Mouse (Mus musculus): ENCODE data around the gene Gm5269. TPM values are rescaled to one million over a fixed set of nuclear protein-coding genes. Genes with fewer than 3 reads are reported as not detected.

The Gm5269 gene
- polyA plus RNA-seq, 1 experiment from 2014 or later = not detected

DNA sequence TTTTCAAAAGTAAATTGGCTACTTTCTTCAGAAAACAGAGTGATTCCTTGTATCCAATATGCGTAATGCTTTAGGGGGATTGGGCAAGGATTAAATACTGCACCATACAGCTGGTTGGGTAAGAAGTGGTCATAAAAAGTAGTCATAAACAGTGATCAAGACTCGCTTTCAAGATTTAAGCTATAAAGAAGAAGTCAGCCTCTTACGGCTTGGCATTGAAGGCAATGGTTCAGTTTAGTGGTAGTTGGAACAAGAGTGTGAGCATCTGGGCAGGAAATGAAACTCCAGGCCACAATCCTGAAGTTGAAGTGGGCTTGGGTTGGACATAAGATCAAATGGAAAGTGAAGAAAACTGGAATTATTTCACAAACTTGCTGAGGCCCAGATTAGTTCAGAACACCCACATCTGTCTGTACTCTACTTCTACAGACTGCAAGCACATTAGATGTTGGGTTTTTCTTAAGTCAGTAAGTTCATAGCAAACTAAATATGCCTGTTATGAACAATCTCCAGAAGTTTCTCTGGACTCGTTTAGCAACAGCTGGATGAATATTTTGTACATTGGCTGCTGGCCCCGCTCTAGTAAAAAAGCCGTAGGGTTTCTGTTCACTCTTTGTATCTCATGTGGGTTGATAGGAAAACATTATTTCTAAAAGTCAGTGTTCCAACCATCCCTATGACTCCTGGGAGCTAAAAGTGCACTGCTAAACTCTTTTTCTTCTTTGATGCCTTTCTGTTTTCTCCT lies 4.3 kb upstream of the Gm5269 start:
- Histone ChIP-seq H3K9me3 (ENCODE audit: control insufficient read depth, low read length) (no peaks in the 10 kb centered on the region), H3K4me3 (ENCODE audit: low read depth, low read length) (no peak overlapping the region), H3K4me1 (ENCODE audit: control insufficient read depth, insufficient read depth, low read length) (no peaks in the 10 kb centered on the region), H3K27me3 (replicated peaks; ENCODE audit: control insufficient read depth, insufficient read depth, low read length) (no peaks in the 10 kb centered on the region), H3K27ac (replicated peaks; ENCODE audit: low read depth, low read length) (no peak overlapping the region), H3K36me3 (ENCODE audit: control insufficient read depth, insufficient read depth, low read length) (no peaks in the 10 kb centered on the region), H3K9ac (ENCODE audit: low read depth, low read length) (no peak overlapping the region), H3K4me2 (ENCODE audit: low read depth, low read length) (no peak overlapping the region)
- WGBS = 84% methylated on average over 6 of the region's 6 CpGs
- ATAC-seq (ENCODE audit: low read depth) = no peak
- DNase-seq (ENCODE audit: low spot score) = no peak

DNA sequence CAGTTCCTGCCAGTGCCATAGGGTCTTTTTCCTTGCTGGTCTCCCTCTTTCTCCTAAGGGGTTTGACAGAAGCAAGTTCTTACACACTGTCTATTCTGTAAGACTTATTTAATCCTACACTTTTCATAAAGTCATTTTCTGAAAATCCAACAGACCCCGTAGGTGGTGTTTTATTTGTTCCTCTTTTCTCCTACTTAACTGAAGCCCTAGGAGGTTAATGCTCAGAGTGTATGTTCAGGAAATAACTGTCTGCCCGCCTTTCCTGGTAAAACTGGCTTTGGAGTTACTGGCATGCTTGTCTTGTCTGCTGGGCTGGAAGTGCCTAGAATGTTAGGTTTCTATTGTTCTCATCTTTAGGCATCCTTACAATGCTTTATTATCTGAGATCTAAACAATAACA lies 1.9 kb upstream of the Gm5269 start:
- no peak for DNase-seq (ENCODE audit: low spot score)
- 67% methylated on average over 2 of the region's 2 CpGs for WGBS
- H3K27ac ChIP-seq (replicated peaks; ENCODE audit: low read depth, low read length) = no peak overlapping the region
- H3K36me3 ChIP-seq (ENCODE audit: control insufficient read depth, insufficient read depth, low read length) = no peaks in the 10 kb centered on the region
- no peaks in the 10 kb centered on the region for H3K9me3 ChIP-seq (ENCODE audit: control insufficient read depth, low read length)
- H3K4me2 ChIP-seq (ENCODE audit: low read depth, low read length) = no peak overlapping the region
- no peaks in the 10 kb centered on the region for H3K4me1 ChIP-seq (ENCODE audit: control insufficient read depth, insufficient read depth, low read length)
- H3K9ac ChIP-seq (ENCODE audit: low read depth, low read length) = no peak overlapping the region
- ATAC-seq (ENCODE audit: low read depth) = no peak
- H3K4me3 ChIP-seq (ENCODE audit: low read depth, low read length) = no peak overlapping the region
- H3K27me3 ChIP-seq (replicated peaks; ENCODE audit: control insufficient read depth, insufficient read depth, low read length) = no peaks in the 10 kb centered on the region

DNA sequence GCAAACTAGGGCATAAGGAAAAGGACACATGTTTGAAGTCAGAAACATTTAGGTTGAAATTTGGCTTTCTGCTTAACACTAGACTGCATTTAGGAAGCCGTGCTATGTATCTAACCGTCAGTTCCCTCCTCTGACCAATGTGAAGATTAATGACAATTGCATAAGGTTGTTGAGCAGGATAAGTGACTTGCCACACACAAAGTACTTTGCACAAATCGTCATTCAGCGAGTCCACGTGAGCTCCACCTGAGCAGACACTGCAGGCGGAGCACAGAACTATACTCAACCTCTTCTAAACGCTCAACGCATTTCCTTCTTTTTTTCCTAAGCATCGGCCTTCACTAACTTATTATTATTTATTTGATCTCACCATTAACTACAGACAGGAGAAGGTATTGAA lies 3.3 kb downstream of the Gm5269 start:
- no peaks in the 10 kb centered on the region for H3K36me3 ChIP-seq (ENCODE audit: control insufficient read depth, insufficient read depth, low read length)
- no peak overlapping the region for H3K4me3 ChIP-seq (ENCODE audit: low read depth, low read length)
- no peak overlapping the region for H3K9ac ChIP-seq (ENCODE audit: low read depth, low read length)
- ATAC-seq (ENCODE audit: low read depth) = no peak
- no peak for DNase-seq (ENCODE audit: low spot score)
- no peak overlapping the region for H3K4me2 ChIP-seq (ENCODE audit: low read depth, low read length)
- no peaks in the 10 kb centered on the region for H3K27me3 ChIP-seq (replicated peaks; ENCODE audit: control insufficient read depth, insufficient read depth, low read length)
- no peaks in the 10 kb centered on the region for H3K9me3 ChIP-seq (ENCODE audit: control insufficient read depth, low read length)
- no peaks in the 10 kb centered on the region for H3K4me1 ChIP-seq (ENCODE audit: control insufficient read depth, insufficient read depth, low read length)
- H3K27ac ChIP-seq (replicated peaks; ENCODE audit: low read depth, low read length) = no peak overlapping the region
- 84% methylated on average over 9 of the region's 9 CpGs for WGBS

- no peak overlapping the region for H3K9ac ChIP-seq (ENCODE audit: low read depth, low read length)
- no peaks in the 10 kb centered on the region for H3K4me1 ChIP-seq (ENCODE audit: control insufficient read depth, insufficient read depth, low read length)
- no peaks in the 10 kb centered on the region for H3K36me3 ChIP-seq (ENCODE audit: control insufficient read depth, insufficient read depth, low read length)
- H3K4me3 ChIP-seq (ENCODE audit: low read depth, low read length) = no peak overlapping the region
- no peak overlapping the region for H3K27ac ChIP-seq (replicated peaks; ENCODE audit: low read depth, low read length)
- ATAC-seq (ENCODE audit: low read depth) (no peak), DNase-seq (ENCODE audit: low spot score) (no peak)
- H3K9me3 ChIP-seq (ENCODE audit: control insufficient read depth, low read length) = no peaks in the 10 kb centered on the region
- no peaks in the 10 kb centered on the region for H3K27me3 ChIP-seq (replicated peaks; ENCODE audit: control insufficient read depth, insufficient read depth, low read length)
- no peak overlapping the region for H3K4me2 ChIP-seq (ENCODE audit: low read depth, low read length)
Measured at GRCm38 (mm10) chr1:45883378-45883777, 6.7 kb downstream of the Gm5269 start.

DNA sequence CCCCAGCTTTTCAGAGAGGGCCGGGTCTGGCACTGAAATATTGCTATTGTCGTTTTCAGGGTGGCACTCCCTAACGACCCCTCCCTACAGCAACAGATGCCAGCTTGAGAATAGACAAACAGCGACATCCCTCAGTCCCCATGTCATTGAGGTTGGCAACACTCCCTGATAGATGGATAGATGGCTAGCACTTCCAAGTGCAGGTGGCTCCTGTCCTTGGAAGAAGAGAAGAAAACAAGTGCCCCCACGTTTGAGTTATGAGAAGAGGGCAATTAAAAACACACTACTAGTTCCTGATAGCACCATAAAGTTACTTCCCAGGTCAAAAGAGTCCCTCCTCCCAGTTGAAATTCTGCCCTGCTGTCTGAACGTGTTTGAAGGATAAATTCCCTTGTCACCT lies 8.0 kb downstream of the Gm5269 start:
- 63% methylated on average over 6 of the region's 6 CpGs for WGBS
- H3K27me3 ChIP-seq (replicated peaks; ENCODE audit: control insufficient read depth, insufficient read depth, low read length) = no peaks in the 10 kb centered on the region

DNA sequence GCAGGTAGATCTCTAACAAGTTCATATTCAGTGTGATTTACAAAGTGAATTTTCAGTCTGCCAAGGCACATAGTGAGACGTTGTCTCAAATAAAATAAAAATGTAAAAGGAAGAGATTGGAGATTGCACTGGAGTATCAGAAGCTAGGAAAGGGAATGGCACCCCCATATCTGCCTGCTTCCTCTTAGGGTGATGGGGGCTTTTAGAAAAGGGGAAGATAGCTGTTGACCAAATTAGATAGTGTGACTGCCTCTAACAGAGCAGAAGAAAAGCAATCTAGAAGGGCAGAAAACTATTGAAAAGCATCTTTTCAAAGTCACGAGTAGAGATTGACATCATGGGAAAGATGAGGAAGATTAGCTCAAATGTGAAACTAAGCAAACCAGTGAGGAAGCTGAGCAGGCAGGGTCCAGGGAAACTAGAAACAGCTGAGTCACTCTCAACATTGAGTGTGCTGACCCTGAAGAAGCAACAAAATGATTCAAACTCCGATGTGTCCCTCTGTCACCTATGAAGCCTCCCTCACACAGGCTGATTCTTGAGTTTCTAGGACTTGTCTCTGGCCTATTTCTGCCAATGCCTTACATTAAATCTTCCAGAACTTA lies 8.7 kb downstream of the Gm5269 start:
- H3K4me1 ChIP-seq (ENCODE audit: control insufficient read depth, insufficient read depth, low read length) = no peaks in the 10 kb centered on the region
- no peak overlapping the region for H3K27ac ChIP-seq (replicated peaks; ENCODE audit: low read depth, low read length)
- no peaks in the 10 kb centered on the region for H3K27me3 ChIP-seq (replicated peaks; ENCODE audit: control insufficient read depth, insufficient read depth, low read length)
- H3K36me3 ChIP-seq (ENCODE audit: control insufficient read depth, insufficient read depth, low read length) = no peaks in the 10 kb centered on the region
- 75% methylated on average over 3 of the region's 3 CpGs for WGBS
- DNase-seq (ENCODE audit: low spot score) (no peak), ATAC-seq (ENCODE audit: low read depth) (no peak)
- no peak overlapping the region for H3K4me2 ChIP-seq (ENCODE audit: low read depth, low read length)
- H3K9ac ChIP-seq (ENCODE audit: low read depth, low read length) = no peak overlapping the region
- H3K4me3 ChIP-seq (ENCODE audit: low read depth, low read length) = no peak overlapping the region
- H3K9me3 ChIP-seq (ENCODE audit: control insufficient read depth, low read length) = no peaks in the 10 kb centered on the region

More for the DNA sequence above, 8.0 kb downstream of the Gm5269 start:
- Histone ChIP-seq H3K9ac (ENCODE audit: low read depth, low read length) (no peak overlapping the region), H3K27ac (replicated peaks; ENCODE audit: low read depth, low read length) (no peak overlapping the region), H3K4me2 (ENCODE audit: low read depth, low read length) (no peak overlapping the region), H3K4me3 (ENCODE audit: low read depth, low read length) (no peak overlapping the region), H3K4me1 (ENCODE audit: control insufficient read depth, insufficient read depth, low read length) (no peaks in the 10 kb centered on the region), H3K9me3 (ENCODE audit: control insufficient read depth, low read length) (no peaks in the 10 kb centered on the region), H3K36me3 (ENCODE audit: control insufficient read depth, insufficient read depth, low read length) (no peaks in the 10 kb centered on the region)
- ATAC-seq (ENCODE audit: low read depth) (no peak), DNase-seq (ENCODE audit: low spot score) (no peak)

DNA sequence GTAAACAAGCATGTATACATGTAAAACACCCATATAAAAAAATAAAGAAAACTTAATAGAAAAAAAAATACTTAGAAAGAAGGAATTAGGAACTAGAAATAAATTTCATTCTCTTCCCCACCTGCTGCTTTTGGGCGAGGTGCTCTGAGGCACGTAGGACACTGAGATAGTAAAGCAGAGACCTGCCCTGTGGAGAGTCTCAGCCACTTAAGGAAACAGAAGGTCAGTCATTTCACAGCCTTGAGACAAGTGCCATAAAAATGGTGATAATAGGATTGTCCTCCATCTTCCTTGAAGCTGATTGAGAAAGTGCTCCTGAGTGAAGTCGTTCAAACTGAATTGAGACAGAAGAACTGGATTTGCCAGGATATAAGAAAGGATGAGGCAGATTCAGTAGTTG lies 12.6 kb downstream of the Gm5269 start:
- Histone ChIP-seq H3K27ac (replicated peaks; ENCODE audit: low read depth, low read length) (no peak overlapping the region), H3K27me3 (replicated peaks; ENCODE audit: control insufficient read depth, insufficient read depth, low read length) (no peaks in the 10 kb centered on the region), H3K9me3 (ENCODE audit: control insufficient read depth, low read length) (no peaks in the 10 kb centered on the region), H3K4me1 (ENCODE audit: control insufficient read depth, insufficient read depth, low read length) (no peaks in the 10 kb centered on the region), H3K4me3 (ENCODE audit: low read depth, low read length) (no peak overlapping the region), H3K9ac (ENCODE audit: low read depth, low read length) (no peak overlapping the region), H3K36me3 (ENCODE audit: control insufficient read depth, insufficient read depth, low read length) (no peaks in the 10 kb centered on the region), H3K4me2 (ENCODE audit: low read depth, low read length) (no peak overlapping the region)
- WGBS = 86% methylated on average over 3 of the region's 3 CpGs
- ATAC-seq (ENCODE audit: low read depth) (no peak), DNase-seq (ENCODE audit: low spot score) (no peak)

- WGBS = 79% methylated on average over 6 of the region's 6 CpGs
- Histone ChIP-seq H3K4me1 (ENCODE audit: control insufficient read depth, insufficient read depth, low read length) (no peaks in the 10 kb centered on the region), H3K27ac (replicated peaks; ENCODE audit: low read depth, low read length) (no peak overlapping the region)
Measured at GRCm38 (mm10) chr1:45876450-45877198, 13.4 kb downstream of the Gm5269 start.

More at GRCm38 (mm10) chr1:45876450-45877198, 13.4 kb downstream of the Gm5269 start:
- Histone ChIP-seq H3K36me3 (ENCODE audit: control insufficient read depth, insufficient read depth, low read length) (no peaks in the 10 kb centered on the region), H3K4me2 (ENCODE audit: low read depth, low read length) (no peak overlapping the region), H3K9me3 (ENCODE audit: control insufficient read depth, low read length) (no peaks in the 10 kb centered on the region), H3K27me3 (replicated peaks; ENCODE audit: control insufficient read depth, insufficient read depth, low read length) (no peaks in the 10 kb centered on the region), H3K9ac (ENCODE audit: low read depth, low read length) (no peak overlapping the region), H3K4me3 (ENCODE audit: low read depth, low read length) (no peak overlapping the region)
- ATAC-seq (ENCODE audit: low read depth) (no peak), DNase-seq (ENCODE audit: low spot score) (no peak)
